Mouse (Mus musculus) embryonic facial prominence, embryonic 14.5 days (tissue): ENCODE data around the gene Steap4. TPM values are rescaled to one million over a fixed set of nuclear protein-coding genes. Genes with fewer than 3 reads are reported as not detected.
"Not testable (repeated sequence)": the region's sequence is repeated elsewhere in the genome, so short reads cannot be mapped to it uniquely, and the experiment has no call there.

Experiments
- ATAC-seq: fragments of 200-750 bp; cut with Nextera tagmentation; 2 replicates; pipeline ENCODE4 v1.8.0; 2017; ENCODE audit warnings: low read depth, moderate number of reproducible peaks, moderate TSS enrichment
- DNase-seq: peaks from one replicate; pipeline ENCODE4 v3.0.0-alpha.2; 2015; ENCODE audit warnings: low spot score
- H3K27ac ChIP-seq: fragments of 300-500 bp; sonication (generic); replicated peaks from 2 replicates; pipeline ENCODE4 v1.5.1; 2014; ENCODE audit warnings: low read depth, mild to moderate bottlenecking, low read length, moderate library complexity
- H3K27me3 ChIP-seq: fragments of 300-500 bp; sonication (generic); replicated peaks from 2 replicates; pipeline ENCODE4 v1.6.1; 2014; ENCODE audit warnings: low read length; ENCODE audit not compliant: control insufficient read depth, insufficient read depth
- H3K36me3 ChIP-seq: fragments of 300-500 bp; sonication (generic); 2 replicates; pipeline ENCODE4 v1.6.1; 2014; ENCODE audit warnings: low read length, mixed read lengths; ENCODE audit not compliant: control insufficient read depth, insufficient read depth
- H3K4me1 ChIP-seq: fragments of 300-500 bp; sonication (generic); 2 replicates; pipeline ENCODE4 v1.6.1; 2014; ENCODE audit warnings: antibody characterized with exemption, low read length; ENCODE audit not compliant: control insufficient read depth, insufficient read depth
- H3K4me2 ChIP-seq: fragments of 300-500 bp; sonication (generic); 2 replicates; pipeline ENCODE4 v1.6.1; 2014; ENCODE audit warnings: low read depth, mild to moderate bottlenecking, low read length, moderate library complexity, mixed read lengths
- H3K4me3 ChIP-seq: fragments of 300-500 bp; sonication (generic); 2 replicates; pipeline ENCODE4 v1.5.1; 2014; ENCODE audit warnings: low read depth, mild to moderate bottlenecking, low read length
- H3K9ac ChIP-seq: fragments of 300-500 bp; sonication (generic); 2 replicates; pipeline ENCODE4 v1.6.1; 2014; ENCODE audit warnings: low read depth, mild to moderate bottlenecking, low read length, moderate library complexity, mixed read lengths
- H3K9me3 ChIP-seq: fragments of 300-500 bp; sonication (generic); 2 replicates; pipeline ENCODE4 v1.6.1; 2016; ENCODE audit warnings: low read length; ENCODE audit not compliant: control insufficient read depth
- WGBS: fragments of 180-500 bp; shearing (Covaris S2); extraction: QIAGEN DNeasy Blood & Tissue Kit; methylation state at CpG from one replicate; pipeline ENCODE4 v1.1.7; 2014; 5-methylcytosine and 5-hydroxymethylcytosine counted together
- polyA plus RNA-seq: library from polyadenylated mRNA; unstranded; fragments of >200 nt; fragmentation: Nextera tagmentation; extraction: Ambion mirVana; gene quantifications from 2 replicates; pipeline ENCODE4 v1.2.1, GENCODE M21; 2014

Steap4 gene
- polyA plus RNA-seq, 1 experiment from 2014 or later = 6.2 TPM

DNA sequence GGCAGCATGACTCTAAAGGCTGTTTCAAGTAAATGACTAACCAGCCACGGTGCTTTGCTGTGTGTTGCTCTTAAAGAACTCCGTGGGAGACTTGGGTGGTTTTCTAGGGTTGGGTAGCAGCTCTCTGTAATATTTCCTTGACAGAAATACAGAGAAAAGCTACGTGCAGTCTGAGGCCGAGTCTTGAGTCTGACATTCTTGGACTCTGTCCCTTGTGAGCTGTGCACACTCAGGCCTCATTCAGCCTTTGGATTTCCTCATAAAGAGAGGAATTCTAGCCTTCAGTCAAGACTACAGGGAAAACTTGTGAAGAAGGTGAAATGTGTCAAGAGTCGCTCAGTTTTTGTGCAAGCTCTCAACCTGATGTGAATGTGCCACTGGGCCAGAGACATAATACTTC is 7.9 kb downstream of the Steap4 start:
- Histone ChIP-seq H3K27me3 (no peaks in the 10 kb centered on the region), H3K27ac (no peak overlapping the region), H3K9ac (no peak overlapping the region), H3K4me2 (no peak overlapping the region), H3K9me3 (no peaks in the 10 kb centered on the region), H3K36me3 (no peaks in the 10 kb centered on the region), H3K4me1 (no peaks in the 10 kb centered on the region), H3K4me3 (no peak overlapping the region)
- no peak for ATAC-seq
- 68% methylated on average over 5 of the region's 5 CpGs for WGBS
- DNase-seq = no peak

DNA sequence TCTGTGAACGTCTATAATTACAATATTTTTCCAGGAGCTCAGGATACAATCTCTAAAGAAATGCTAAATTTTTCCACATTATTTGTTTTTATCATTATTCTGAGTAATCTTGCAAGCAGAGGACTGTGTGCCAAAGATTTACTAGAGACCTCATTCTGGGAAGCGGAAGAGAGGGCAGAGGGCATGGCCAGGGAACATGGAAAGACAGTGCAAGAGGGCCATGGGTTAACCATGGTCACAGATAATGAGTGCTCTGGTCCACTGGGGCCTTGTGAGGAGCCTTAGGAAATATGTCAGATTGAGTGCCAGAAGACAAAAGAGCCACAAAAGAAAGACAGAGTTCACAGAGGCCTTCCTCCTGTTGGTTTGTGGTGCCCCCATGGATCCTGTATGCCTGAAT is 12.0 kb downstream of the Steap4 start:
- H3K9me3 ChIP-seq = no peaks in the 10 kb centered on the region
- H3K4me3 ChIP-seq = no peak overlapping the region
- no peaks in the 10 kb centered on the region for H3K4me1 ChIP-seq
- H3K27me3 ChIP-seq = no peaks in the 10 kb centered on the region
- no peak overlapping the region for H3K9ac ChIP-seq
- DNase-seq (no peak), ATAC-seq (no peak)
- H3K36me3 ChIP-seq = no peaks in the 10 kb centered on the region
- WGBS = 84% methylated on average over 2 of the region's 2 CpGs
- H3K4me2 ChIP-seq = no peak overlapping the region
- no peak overlapping the region for H3K27ac ChIP-seq

DNA sequence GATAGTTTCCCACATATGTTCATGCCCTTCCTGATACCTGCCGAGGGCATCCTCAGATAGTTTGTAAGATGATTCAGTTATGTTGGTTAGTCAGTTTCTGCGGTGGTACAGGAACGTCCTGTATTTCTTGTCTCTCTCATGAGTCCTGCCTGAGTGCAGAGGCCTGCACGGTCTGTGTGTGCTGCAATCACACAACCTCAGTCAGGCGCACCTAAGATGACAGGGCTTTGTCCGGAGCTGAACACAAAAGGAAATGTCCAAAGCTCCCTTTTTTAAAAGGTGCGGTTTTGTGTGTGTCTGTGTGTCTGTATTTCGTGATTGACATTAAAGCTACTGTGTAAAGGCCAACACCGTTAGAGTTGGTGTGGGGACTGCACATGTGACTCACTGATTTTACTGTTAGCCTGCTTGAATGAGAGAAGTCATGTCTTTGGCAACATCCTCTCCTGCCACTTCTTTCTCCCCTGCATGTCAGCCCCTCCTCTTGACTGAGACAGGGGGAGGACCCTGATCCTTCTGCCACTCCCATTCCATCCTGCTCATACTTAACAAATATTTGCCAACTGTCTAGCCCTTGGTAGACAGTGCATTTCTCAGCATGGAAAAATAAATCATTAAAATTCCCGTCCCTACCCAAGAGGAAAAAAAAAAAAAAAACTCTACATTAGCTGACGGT is 14.4 kb downstream of the Steap4 start:
- Histone ChIP-seq H3K9me3 (no peaks in the 10 kb centered on the region), H3K4me1 (no peaks in the 10 kb centered on the region), H3K4me3 (no peak overlapping the region), H3K27me3 (no peaks in the 10 kb centered on the region), H3K4me2 (no peak overlapping the region), H3K36me3 (no peaks in the 10 kb centered on the region), H3K27ac (no peak overlapping the region), H3K9ac (no peak overlapping the region)
- ATAC-seq (peak; percentile 57; the same call in 1 of the 2 replicates), DNase-seq (no peak)
- WGBS = 80% methylated on average over 11 of the region's 11 CpGs

DNA sequence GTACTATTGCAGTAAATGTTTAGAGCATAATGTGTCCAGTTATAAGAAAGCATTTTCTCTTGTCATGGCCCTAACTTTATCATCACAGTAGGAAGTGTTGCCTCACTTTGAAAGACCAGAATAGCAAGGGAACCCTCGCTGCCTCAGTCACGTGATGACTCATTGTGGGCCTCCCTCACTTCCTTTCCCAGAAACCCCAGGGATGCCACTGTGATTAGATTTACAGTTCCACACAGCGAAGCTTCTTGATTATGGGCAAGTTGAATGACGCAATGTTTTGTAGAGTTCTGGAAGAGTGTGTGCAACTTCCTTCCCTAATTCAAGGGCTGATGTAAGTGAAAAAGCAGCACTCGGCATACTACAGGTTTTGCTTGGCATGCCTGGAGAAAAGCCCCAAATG is 20.3 kb downstream of the Steap4 start:
- no peak overlapping the region for H3K4me3 ChIP-seq
- H3K36me3 ChIP-seq = no peaks in the 10 kb centered on the region
- H3K27ac ChIP-seq = no peak overlapping the region
- WGBS = 75% methylated on average over 5 of the region's 5 CpGs
- no peaks in the 10 kb centered on the region for H3K27me3 ChIP-seq
- no peak for ATAC-seq
- H3K9ac ChIP-seq = no peak overlapping the region
- no peak for DNase-seq
- no peak overlapping the region for H3K4me2 ChIP-seq
- H3K4me1 ChIP-seq = no peaks in the 10 kb centered on the region
- H3K9me3 ChIP-seq = no peaks in the 10 kb centered on the region

DNA sequence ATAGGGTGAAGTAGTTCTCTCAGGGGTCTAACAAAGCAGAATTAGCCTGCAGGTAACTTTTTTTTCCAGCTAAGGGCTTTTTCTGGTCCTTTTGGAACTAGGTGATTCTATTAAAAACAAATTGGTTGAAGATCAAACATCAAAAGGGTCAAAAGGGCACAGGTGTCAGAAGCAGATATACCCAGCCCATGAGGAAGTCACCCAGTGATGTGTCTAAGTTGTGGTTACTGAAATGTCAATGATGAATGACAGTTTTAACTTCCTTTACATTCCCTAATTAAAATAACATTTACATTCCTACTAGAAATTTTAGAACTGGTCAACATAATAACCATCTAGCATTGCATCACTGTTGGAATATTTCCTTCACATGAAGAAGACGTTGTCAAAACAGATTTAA is 27.7 kb downstream of the Steap4 start:
- no peak overlapping the region for H3K27ac ChIP-seq
- ATAC-seq (no peak), DNase-seq (no peak)
- no peak overlapping the region for H3K4me3 ChIP-seq
- no peaks in the 10 kb centered on the region for H3K9me3 ChIP-seq
- H3K4me1 ChIP-seq = no peaks in the 10 kb centered on the region
- H3K4me2 ChIP-seq = no peak overlapping the region
- no peaks in the 10 kb centered on the region for H3K36me3 ChIP-seq
- H3K9ac ChIP-seq = no peak overlapping the region
- WGBS = 76% methylated on average over 1 of the region's 1 CpGs
- no peaks in the 10 kb centered on the region for H3K27me3 ChIP-seq

DNA sequence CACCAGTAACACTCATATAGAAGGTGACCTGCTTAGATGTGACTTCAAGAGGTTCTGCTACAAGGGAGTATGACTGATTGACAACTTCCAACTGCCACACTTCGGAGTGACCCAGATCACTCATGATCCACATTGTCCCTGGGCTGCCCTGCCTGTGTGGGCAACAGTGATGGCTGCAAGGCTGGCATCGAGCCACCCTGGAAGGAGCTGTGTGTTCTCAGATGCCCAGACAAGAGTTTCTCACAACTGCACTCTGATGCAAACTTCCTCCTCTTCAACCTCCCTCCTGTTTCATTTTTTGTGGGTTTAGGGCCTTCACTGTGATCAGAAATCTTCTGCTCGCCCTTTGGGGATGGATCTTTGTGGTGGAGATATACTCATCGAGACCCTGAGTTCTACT is 28.2 kb downstream of the Steap4 start:
- DNase-seq = no peak
- Histone ChIP-seq H3K27ac (no peak overlapping the region), H3K27me3 (no peaks in the 10 kb centered on the region), H3K9me3 (no peaks in the 10 kb centered on the region), H3K4me2 (no peak overlapping the region), H3K9ac (no peak overlapping the region), H3K4me1 (no peaks in the 10 kb centered on the region), H3K4me3 (no peak overlapping the region), H3K36me3 (no peaks in the 10 kb centered on the region)
- WGBS = 81% methylated on average over 4 of the region's 4 CpGs
- ATAC-seq = no peak

DNA sequence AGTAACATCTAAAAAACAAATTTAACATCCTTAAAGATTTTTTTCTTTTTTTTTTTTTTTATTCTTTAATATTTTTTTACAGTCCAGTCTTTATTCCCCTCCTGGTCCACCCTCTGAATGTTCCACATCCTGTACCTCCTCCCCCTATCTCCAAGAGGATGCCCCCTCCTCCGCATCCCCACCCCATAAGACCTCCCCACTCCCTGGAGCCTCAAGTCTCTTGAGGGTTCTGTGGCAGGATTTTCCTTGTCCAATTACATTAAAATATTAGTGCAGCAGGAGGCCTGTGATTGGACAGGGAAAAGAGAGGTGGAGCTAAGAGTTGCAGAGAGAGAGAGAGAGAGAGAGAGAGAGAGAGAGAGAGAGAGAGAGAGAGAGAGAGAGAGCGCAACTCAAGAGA is 31.4 kb downstream of the Steap4 start:
- ATAC-seq, H3K4me2 ChIP-seq, H3K9ac ChIP-seq, H3K27me3 ChIP-seq, H3K4me3 ChIP-seq, H3K9me3 ChIP-seq, H3K36me3 ChIP-seq, H3K27ac ChIP-seq, H3K4me1 ChIP-seq, DNase-seq: not testable (repeated sequence)
- 79% methylated on average over 2 of the region's 2 CpGs for WGBS

DNA sequence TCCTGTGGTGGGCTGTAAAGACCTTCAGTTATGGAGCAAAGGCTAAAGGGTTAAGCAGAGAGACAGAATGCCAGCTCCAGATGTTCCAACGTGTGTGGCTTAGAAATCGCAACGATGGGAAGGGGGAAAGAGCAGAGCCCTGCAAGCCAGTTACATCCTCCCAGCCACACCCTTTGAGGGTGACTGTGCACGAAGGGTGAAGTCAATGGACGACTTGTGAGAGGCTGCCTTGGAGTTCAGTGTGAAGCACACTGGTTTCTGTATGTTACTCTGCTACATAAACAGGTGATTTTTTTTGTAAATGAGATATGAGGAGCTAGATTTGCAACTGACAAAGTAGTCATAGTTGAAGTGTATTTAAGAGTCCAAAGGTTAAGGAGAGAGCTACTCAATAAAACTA is 33.5 kb downstream of the Steap4 start:
- DNase-seq = no peak
- 25% methylated on average over 5 of the region's 5 CpGs for WGBS

DNA sequence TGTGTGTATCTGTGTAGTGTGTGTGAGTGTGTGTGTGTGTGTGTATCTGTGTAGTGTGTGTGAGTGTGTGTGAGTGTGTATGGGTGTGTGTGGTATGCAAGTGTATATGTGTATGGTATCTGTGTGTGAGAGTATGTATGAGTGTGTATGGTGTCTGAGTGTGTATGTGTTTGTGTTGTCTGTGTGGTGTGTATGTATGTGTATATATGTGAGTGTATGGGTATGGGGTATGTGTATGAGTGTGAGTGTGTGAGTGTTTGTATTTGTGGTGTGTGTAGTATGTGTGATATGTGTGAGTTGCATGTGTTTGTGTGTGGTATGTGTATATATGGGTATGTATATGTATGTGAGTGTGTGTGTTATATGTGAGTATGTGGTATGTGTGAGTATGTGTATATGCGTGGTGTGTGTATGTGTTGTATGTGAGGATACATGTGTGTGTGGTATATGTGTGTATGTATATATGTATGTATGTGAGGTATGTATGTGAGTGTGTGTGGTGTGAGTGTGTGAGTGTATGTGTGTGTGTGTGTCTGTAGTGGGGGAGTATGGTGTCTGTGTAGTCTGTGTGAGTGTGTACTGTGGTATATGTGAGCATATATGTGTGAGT is 35.1 kb downstream of the Steap4 start:
- no peak overlapping the region for H3K9ac ChIP-seq
- ATAC-seq = no peak
- WGBS = 97% methylated on average over 1 of the region's 1 CpGs

More for the DNA sequence above, 33.5 kb downstream of the Steap4 start:
- Histone ChIP-seq H3K27ac (no peak overlapping the region), H3K4me2 (no peak overlapping the region), H3K36me3 (no peaks in the 10 kb centered on the region), H3K4me3 (no peak overlapping the region), H3K27me3 (no peaks in the 10 kb centered on the region), H3K9me3 (no peaks in the 10 kb centered on the region), H3K9ac (no peak overlapping the region), H3K4me1 (no peaks in the 10 kb centered on the region)
- no peak for ATAC-seq

More for the DNA sequence above, 35.1 kb downstream of the Steap4 start:
- H3K9me3 ChIP-seq = no peaks in the 10 kb centered on the region
- H3K36me3 ChIP-seq = no peaks in the 10 kb centered on the region
- no peaks in the 10 kb centered on the region for H3K27me3 ChIP-seq
- DNase-seq = no peak
- no peaks in the 10 kb centered on the region for H3K4me1 ChIP-seq
- no peak overlapping the region for H3K4me2 ChIP-seq
- no peak overlapping the region for H3K27ac ChIP-seq
- H3K4me3 ChIP-seq = no peak overlapping the region
